Mouse (Mus musculus) megakaryocyte, embryonic 14.5 days (primary cell): ENCODE measurements at regions not wholly inside any gene's neighbourhood (a gene's known extent, or its start where the extent isn't known, plus 50 kb on each side); places are given as distances from the start of the nearest gene placed in this dataset.

ENCODE experiments used
- H3K27me3 ChIP-seq: replicated peaks from 2 replicates; pipeline ENCODE3; 2012; ENCODE audit warnings: inconsistent platforms
- H3K36me3 ChIP-seq: replicated peaks from 2 replicates; pipeline ENCODE3; 2012; ENCODE audit warnings: low read length, inconsistent platforms, mixed read lengths
- H3K4me1 ChIP-seq: 2 replicates; pipeline ENCODE4 v1.6.1; 2012; ENCODE audit warnings: inconsistent platforms
- H3K4me3 ChIP-seq: replicated peaks from 2 replicates; pipeline ENCODE3; 2012; ENCODE audit warnings: moderate library complexity, mild to moderate bottlenecking, inconsistent platforms
- H3K9me3 ChIP-seq: 2 replicates; pipeline ENCODE4 v1.6.1; 2012; ENCODE audit warnings: inconsistent platforms
- FLI1 ChIP-seq: IDR thresholded peaks from 2 replicates; pipeline ENCODE4 v1.6.1; 2012; ENCODE audit warnings: low read length, inconsistent platforms, mixed read lengths
- GATA1 ChIP-seq: IDR thresholded peaks from 3 replicates; pipeline ENCODE4 v1.6.1; 2012; ENCODE audit warnings: mixed read lengths, low read length, inconsistent platforms, borderline replicate concordance

DNA sequence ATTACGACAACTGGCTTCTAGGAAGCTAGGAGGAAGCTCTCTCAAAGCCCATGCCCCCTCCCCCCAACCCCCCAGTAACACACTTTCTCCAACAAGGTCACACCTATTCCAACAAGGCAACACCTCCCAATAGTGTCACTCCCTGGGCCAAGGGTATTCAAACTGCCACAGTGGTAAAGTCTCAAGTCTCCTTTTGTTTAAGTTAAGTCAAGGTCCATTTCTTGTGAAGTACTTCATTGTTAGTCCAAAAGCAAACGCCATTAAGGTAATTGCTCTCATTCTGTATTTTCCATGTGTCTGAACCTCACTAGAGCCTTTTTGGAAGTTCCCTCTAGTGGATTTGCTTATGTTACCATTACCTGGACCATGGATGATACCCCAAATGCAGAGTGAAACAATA lies 116.2 kb upstream of the Ubash3b start:
- TF ChIP-seq FLI1 (no peak), GATA1 (no peak)
- no peaks in the 10 kb centered on the region for H3K36me3 ChIP-seq
- H3K4me3 ChIP-seq = no peak overlapping the region
- H3K9me3 ChIP-seq = peaks cover 10% of the 10 kb centered on the region
- no peaks in the 10 kb centered on the region for H3K4me1 ChIP-seq
- peaks cover 19% of the 10 kb centered on the region for H3K27me3 ChIP-seq

DNA sequence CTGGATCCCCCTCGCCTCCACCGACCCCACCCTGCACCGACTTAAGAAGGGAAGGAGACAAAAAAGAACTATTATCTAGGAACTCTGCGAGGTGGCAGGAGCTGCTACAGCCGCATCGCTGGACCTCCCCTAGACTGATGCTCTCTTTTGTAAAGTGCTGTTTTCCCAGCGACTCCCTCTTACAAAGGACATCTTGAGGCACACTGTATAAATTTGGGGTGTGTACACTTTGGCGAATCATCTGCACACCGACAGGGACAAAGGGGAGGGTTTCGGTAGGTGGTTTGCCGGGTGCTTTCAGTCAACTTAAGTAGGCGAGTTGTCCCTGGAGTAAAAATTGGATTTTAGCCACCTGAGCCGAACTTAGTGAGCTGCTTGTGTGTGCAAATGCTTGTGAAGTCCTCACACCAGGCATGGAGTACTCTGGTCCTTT lies 112.4 kb upstream of the Ubash3b start:
- no peaks in the 10 kb centered on the region for H3K36me3 ChIP-seq
- peaks cover 6% of the 10 kb centered on the region for H3K9me3 ChIP-seq
- TF ChIP-seq FLI1 (no peak), GATA1 (no peak)
- peaks cover 27% of the 10 kb centered on the region for H3K27me3 ChIP-seq
- no peak overlapping the region for H3K4me3 ChIP-seq
- H3K4me1 ChIP-seq = no peaks in the 10 kb centered on the region

DNA sequence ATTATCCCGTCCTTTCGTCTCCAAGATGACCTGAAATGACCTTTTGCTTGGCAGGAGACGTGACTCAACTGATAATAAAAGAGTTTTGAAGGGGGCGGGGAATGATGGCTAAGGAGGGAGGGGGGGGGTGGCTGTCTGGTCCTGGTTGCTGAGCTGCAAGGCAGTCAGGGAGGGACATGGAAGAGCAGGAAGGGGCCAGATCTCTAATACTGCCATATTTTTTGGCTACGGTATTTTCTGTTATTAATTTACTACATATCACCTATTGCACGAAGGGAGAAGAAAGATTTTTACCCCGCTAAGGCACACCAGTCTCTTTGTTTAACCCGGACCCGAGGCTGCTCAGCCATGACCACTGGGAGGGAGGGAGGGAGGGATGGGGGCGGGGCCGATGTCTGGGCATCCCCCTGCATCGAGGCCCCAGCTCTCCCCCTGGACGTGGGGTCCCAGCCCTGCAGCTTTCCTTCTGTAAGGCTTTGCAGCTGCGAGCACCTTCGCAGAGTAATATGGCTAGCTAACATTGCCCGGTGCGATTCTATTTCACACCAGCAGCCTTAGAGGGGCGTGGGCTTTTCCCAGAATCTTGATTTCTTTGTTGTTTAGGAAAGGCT lies 111.8 kb upstream of the Ubash3b start:
- H3K36me3 ChIP-seq = no peaks in the 10 kb centered on the region
- no peak for TF ChIP-seq GATA1
- no peak for TF ChIP-seq FLI1
- H3K4me1 ChIP-seq = no peaks in the 10 kb centered on the region
- no peak overlapping the region for H3K4me3 ChIP-seq
- peaks cover 6% of the 10 kb centered on the region for H3K9me3 ChIP-seq
- peaks cover 27% of the 10 kb centered on the region for H3K27me3 ChIP-seq

DNA sequence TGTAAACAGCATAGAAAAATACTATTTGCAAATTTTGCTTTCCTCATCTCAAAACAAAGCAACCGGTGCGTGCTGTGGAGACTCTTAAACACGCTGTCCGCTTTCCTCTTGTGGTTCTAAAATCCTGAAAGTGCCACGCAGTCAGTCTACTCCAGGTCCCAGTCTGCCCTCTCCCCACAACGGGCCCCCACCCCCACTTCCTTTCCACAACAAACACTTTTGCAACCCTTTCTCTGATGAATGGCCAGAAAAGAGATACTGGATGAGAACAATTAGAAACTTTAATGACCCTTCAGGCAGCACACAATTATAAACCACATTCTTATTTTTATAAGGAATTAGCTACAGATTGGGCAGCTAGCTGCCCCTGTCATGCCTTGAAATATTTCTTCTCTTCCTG lies 111.1 kb upstream of the Ubash3b start:
- peaks cover 30% of the 10 kb centered on the region for H3K27me3 ChIP-seq
- TF ChIP-seq FLI1 = no peak
- TF ChIP-seq GATA1 = no peak

GRCm38 (mm10) chr9:41268112-41268511 lies 106.6 kb upstream of the Ubash3b start:
- Histone ChIP-seq H3K27me3 (peaks cover 20% of the 10 kb centered on the region), H3K4me1 (no peaks in the 10 kb centered on the region), H3K36me3 (no peaks in the 10 kb centered on the region), H3K9me3 (no peaks in the 10 kb centered on the region), H3K4me3 (no peak overlapping the region)
- TF ChIP-seq FLI1 = no peak
- TF ChIP-seq GATA1 = no peak

More for the DNA sequence above, 111.1 kb upstream of the Ubash3b start:
- Histone ChIP-seq H3K36me3 (no peaks in the 10 kb centered on the region), H3K9me3 (peaks cover 6% of the 10 kb centered on the region), H3K4me3 (no peak overlapping the region), H3K4me1 (no peaks in the 10 kb centered on the region)

DNA sequence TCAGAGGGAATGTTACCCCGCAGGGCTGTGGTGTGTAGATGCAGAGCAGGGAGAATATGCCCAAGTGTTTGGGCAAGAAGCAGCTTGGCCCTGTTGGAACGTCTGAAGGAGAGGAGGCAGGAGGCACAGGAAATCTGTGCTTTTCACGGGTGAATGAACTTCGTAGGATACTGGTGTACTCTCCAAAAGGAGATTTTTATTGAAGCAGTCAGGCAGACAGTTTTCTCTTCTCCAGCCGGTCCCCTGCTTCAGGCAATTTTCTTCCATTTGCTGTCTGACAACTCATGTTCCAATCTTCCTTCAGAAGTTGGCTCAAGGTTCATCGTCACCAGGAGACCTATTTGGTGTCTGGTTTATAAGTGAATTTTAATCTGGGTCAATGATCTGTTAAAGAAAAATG lies 103.0 kb upstream of the Ubash3b start:
- Histone ChIP-seq H3K36me3 (no peaks in the 10 kb centered on the region), H3K9me3 (no peaks in the 10 kb centered on the region), H3K4me3 (no peak overlapping the region), H3K4me1 (no peaks in the 10 kb centered on the region), H3K27me3 (peaks cover 8% of the 10 kb centered on the region)
- TF ChIP-seq FLI1 (no peak), GATA1 (no peak)

DNA sequence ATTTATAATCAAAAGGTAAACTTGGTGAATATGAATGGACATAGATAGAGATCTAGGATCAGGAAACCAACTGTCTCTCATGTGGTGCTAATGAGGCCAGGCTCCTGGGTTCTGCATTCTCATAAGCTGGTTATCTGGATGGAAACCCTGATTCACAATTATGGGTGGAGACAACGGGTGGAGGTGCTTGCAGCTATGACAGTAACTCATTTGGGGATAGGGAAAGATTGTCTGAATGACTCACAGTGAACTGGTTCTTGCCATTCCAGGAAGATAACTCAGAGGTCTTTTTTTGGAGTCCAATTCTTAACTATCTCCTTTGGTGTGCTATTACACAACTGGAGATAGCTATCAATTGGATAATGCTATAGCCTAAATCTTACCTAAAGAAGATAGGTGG lies 95.7 kb upstream of the Ubash3b start:
- Histone ChIP-seq H3K36me3 (no peaks in the 10 kb centered on the region), H3K4me3 (no peak overlapping the region), H3K27me3 (peaks cover 4% of the 10 kb centered on the region), H3K4me1 (no peaks in the 10 kb centered on the region), H3K9me3 (no peaks in the 10 kb centered on the region)
- no peak for TF ChIP-seq FLI1
- TF ChIP-seq GATA1 = no peak

GRCm38 (mm10) chr9:41242372-41242771 lies 80.9 kb upstream of the Ubash3b start:
- no peaks in the 10 kb centered on the region for H3K36me3 ChIP-seq
- H3K9me3 ChIP-seq = 0 out of 2 replicates have a peak, but pooled peaks cover 3% of the 10 kb centered on the region
- no peaks in the 10 kb centered on the region for H3K4me1 ChIP-seq
- H3K27me3 ChIP-seq = no peaks in the 10 kb centered on the region
- no peak overlapping the region for H3K4me3 ChIP-seq
- TF ChIP-seq GATA1 (no peak), FLI1 (no peak)

DNA sequence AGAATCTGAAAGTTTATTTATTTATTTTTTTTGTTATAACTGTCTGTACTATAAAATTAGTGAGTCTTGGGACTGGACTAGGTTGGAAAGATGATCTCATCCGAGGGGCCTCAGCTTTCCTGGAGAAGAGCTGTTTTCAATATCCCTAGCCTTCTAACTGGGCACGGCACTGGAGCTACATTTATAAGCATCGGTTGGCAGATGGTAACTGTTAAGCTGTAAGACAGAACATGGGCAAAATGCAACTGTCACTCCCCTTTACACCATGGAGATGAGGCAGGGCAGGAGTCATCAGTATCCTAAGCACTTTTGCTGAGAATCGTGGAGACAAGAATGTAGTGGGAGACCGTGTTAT lies 77.6 kb upstream of the Ubash3b start:
- no peak for TF ChIP-seq GATA1
- TF ChIP-seq FLI1 = no peak

DNA sequence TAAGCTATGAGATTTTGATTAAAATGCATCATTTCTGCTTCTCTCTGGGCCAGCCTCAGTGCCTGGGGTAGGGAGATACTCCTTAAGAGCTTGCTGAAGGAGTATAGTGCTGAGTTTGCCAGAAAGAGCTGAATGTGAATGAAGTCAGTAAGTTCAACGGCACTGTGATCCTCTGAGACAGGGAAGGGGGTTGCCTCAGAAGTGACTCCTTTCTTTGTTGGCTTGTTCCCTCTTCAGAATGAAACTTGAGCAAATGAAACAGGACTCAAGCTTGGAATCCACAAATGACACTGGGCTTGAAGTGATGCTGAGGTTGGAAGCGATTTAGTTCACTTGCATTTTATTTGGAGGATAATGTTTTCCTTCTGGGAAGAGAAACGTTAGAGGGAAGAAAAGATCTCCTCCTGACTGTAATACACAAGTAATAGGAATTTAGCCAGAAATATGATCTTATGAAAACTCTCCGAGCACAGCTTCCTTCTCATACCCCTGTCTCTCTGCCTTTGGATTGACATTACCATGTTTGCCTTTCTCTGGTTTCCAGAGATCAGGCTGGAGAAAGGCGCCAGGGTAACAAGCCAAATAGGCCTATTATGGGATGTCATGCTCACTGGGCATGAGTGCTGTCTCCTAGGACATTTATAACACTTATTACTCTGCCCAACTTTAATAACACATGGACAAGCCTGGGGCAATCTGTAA lies 77.0 kb upstream of the Ubash3b start:
- Histone ChIP-seq H3K27me3 (peaks cover 2% of the 10 kb centered on the region), H3K36me3 (no peaks in the 10 kb centered on the region), H3K4me1 (no peaks in the 10 kb centered on the region), H3K9me3 (0 out of 2 replicates have a peak, but pooled peaks cover 3% of the 10 kb centered on the region), H3K4me3 (no peak overlapping the region)
- TF ChIP-seq GATA1 (no peak), FLI1 (no peak)

More for the DNA sequence above, 77.6 kb upstream of the Ubash3b start:
- H3K36me3 ChIP-seq = no peaks in the 10 kb centered on the region
- no peaks in the 10 kb centered on the region for H3K4me1 ChIP-seq
- H3K27me3 ChIP-seq = peaks cover 2% of the 10 kb centered on the region
- 0 out of 2 replicates have a peak, but pooled peaks cover 3% of the 10 kb centered on the region for H3K9me3 ChIP-seq
- H3K4me3 ChIP-seq = no peak overlapping the region
